Mouse (Mus musculus): Measurements from ENCODE around the gene I830077J02Rik.
A peak's percentile ranks its signal among the peaks of the same experiment; 100 is the strongest.
"Not testable (repeated sequence)": the region's sequence is repeated elsewhere in the genome, so short reads cannot be mapped to it uniquely, and the experiment has no call there.

Gene I830077J02Rik

GRCm38 (mm10) chr3:105932240-105933071, at the start of gene I830077J02Rik:
Gene I830077J02Rik, minus strand, starts transcription at chr3:105932664.
- no peak for DNase-seq (ENCODE audit: low read depth, low spot score)

DNA sequence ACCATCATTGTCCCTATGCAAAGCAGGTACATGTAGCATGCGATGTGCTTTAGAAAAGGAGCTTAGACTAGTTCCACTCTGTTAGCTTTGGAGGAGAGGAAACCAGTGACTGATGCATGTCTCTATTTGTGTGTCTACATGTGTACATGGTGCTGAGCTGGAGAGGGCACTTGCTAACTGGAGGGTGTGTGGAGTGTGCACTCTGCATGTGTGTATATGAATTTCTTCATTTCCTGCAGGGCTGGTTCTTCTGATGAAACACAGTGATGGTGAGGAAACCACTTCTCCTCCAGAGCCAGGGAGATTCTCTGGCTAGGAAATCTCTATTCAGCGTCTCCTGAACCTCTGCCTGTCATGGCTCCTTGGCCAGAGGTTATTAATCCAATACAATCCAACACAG, 41.7 kb upstream of the I830077J02Rik start:
- DNase-seq (ENCODE audit: low read depth, low spot score) = no peak

GRCm38 (mm10) chr3:105973411-105973810, 40.9 kb upstream of the I830077J02Rik start, which contains the start of gene Ovgp1:
Gene Ovgp1, plus strand, starts transcription at chr3:105973711.
- DNase-seq (ENCODE audit: low read depth, low spot score) = no peak

GRCm38 (mm10) chr3:105971831-105972446, 39.5 kb upstream of the I830077J02Rik start:
- no peak for DNase-seq (ENCODE audit: low read depth, low spot score)

DNA sequence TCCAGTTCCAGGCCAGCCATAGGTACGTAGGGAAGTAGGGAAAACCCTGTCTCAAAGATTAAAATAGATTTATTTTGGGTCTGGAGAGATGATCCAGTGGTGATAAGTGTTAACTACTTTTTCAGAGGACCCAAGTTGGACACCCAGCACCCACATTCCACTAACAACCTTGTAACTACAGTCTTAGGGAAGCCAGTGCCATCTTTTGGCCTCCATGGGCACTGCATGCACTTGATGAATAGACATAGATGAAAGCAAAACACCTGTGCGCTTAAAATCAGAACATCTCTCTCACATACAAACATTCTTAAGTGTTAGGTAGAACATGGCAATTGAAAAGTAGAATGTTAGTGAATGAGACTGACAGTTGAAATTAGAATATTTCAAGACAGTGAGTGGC, 28.2 kb upstream of the I830077J02Rik start:
- peak; percentile 66 for DNase-seq (ENCODE audit: low read depth, low spot score)

DNA sequence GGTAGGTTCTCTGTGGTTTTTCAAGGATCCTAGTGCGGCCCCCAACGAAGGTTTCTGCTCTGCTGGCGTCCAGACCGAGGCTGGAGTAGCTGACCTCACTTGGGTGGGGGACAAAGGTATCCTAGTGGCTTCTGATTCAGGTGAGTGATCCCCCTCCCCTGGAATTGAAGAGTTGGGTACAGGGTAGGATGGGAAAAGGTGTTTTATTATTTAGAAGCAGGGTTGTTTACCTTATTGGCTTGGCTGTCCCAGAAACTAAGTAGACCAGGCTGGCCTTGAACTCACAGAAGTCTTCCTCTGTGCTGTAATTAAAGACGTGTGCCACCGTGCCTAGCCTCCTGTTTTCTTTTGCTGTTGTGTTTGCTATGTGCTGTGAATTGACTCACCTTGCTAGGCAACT, 27.5 kb upstream of the I830077J02Rik start, which contains the start of gene Atp5f1:
Gene Atp5f1, minus strand, starts transcription at position 101 of the 400 bp plus-strand sequence.
- DNase-seq (ENCODE audit: low read depth, low spot score) = no peak

DNA sequence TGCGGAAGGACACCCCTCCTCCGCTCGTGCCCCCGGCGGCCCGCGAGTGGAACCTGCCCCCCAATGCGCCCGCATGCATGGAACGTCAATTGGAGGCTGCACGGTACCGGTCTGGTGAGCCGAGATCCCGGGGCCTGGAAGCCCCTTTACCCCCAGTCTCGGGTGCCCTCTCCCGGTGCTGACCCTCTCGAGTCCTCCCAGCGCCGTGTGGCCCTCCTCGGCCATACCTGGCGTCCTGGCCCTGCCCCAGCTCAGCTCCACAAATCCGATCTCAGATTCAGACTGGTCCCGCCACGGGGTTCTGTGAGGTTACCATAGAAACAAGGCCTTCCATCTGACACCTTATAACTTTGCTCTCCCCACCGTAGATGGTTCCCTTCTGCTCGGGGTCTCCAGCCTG, 27.1 kb upstream of the I830077J02Rik start:
- DNase-seq (ENCODE audit: low read depth, low spot score) = peak; percentile 43

GRCm38 (mm10) chr3:105958974-105959580, 26.6 kb upstream of the I830077J02Rik start, which contains the start of gene Wdr77:
Gene Wdr77, plus strand, starts transcription at chr3:105959369.
- DNase-seq (ENCODE audit: low read depth, low spot score) = peak; percentile 99

GRCm38 (mm10) chr3:105958204-105958603, 25.7 kb upstream of the I830077J02Rik start:
- no peak for DNase-seq (ENCODE audit: low read depth, low spot score)

GRCm38 (mm10) chr3:105957235-105957634, 24.8 kb upstream of the I830077J02Rik start:
- DNase-seq (ENCODE audit: low read depth, low spot score) = no peak

DNA sequence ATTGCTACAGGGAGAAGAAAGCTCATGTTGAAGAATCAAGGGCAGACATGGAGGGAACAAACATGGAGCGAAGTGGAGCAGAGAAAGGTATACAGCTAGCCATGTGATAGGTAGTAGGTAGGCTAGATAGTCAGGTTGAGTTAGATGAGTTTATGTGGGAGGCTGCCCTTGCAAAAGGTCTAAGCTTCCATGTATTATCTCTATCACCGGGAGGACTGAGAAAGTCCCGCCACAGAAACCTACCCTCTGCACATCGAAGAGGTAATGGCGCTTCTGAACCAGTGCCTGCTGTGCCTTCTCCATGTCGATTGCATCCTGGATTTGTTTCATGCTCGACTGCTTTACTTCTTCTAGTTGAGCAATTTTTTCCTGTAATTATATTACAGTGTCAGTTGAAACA, 18.9 kb upstream of the I830077J02Rik start:
- DNase-seq (ENCODE audit: low read depth, low spot score) = no peak

DNA sequence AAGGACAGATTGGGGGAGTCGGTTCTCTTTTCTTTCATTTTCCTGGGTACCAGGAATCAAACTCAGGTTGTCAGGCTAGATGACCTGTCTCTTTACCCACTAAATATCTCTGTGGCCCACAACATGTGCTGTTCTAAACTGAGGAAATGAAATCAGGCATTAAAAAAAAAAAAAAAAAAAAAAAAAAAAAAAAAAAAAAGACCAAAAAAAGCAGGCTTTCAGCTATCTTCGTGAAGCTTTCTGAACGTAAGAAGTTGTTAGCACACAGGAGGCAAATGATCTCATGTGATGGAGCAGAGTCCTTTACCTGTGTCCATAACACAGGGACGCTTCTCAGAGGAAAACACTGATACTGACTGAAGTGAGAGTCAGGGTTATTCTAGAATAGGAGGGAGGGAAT, 3.6 kb upstream of the I830077J02Rik start:
- DNase-seq (ENCODE audit: low read depth, low spot score) = no peak

GRCm38 (mm10) chr3:105935033-105935432, 2.6 kb upstream of the I830077J02Rik start:
- no peak for DNase-seq (ENCODE audit: low read depth, low spot score)

- DNase-seq (ENCODE audit: low read depth, low spot score) = no peak
Measured at GRCm38 (mm10) chr3:105933926-105934325, 1.5 kb upstream of the I830077J02Rik start.

DNA sequence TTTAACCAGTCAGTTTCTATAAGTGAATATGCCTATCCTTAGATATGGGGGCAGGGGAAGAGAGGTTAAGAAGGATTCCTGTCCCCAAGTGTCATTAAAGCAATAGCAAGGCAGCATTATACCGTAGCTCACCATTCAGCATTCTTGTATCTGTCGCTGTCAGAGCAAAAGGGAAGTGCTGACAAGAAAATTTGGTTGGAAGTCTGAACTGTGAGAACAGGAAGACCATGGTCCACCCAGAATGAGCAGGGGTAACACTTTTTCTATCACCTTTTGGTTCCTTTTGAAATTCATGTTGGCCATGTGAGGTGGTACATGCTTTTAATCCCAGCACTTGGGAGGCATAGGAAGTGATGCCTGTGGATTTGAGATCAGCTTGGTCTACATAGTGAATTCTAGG, 1.4 kb downstream of the I830077J02Rik start:
- no peak for DNase-seq (ENCODE audit: low read depth, low spot score)

DNA sequence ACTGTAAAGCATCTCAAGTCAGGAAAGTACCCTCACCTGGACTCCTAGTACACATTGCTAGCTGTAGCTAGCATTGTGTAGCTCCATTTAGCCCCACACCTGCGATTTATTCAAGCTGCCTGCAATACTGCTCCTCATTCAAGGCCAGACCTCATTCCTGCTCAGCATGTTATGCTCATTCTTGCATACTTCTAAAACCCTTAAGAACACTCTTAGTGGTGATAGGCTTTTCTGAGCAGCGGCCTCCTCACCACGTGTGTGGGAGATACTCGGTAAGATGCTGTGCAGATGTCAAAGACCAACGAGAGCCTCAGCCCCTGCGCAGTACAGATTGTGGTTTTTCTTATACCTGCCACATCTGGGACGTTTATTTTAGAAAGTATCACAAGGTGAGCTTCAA, 2.6 kb downstream of the I830077J02Rik start:
- no peak for DNase-seq (ENCODE audit: low read depth, low spot score)

DNA sequence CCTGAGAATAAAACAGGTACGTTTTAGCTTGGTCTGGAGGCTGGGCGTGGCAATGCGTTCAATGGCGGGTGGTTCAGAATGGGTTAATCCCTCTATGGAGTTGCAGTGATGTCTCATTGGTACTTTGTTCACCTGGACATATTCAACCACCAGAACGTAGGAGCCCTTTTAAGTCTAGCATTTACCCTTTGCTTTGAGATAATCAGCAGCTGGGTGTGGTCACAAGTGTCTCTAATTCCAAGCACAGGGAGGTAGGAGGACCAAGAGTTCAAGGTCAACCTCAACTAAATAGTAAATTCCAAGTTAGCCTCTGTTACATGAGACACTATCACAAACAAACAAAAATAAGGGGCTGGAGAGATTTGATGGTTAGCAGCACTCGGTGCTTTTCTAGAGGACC, 3.7 kb downstream of the I830077J02Rik start:
- DNase-seq (ENCODE audit: low read depth, low spot score) = peak; percentile 69

DNA sequence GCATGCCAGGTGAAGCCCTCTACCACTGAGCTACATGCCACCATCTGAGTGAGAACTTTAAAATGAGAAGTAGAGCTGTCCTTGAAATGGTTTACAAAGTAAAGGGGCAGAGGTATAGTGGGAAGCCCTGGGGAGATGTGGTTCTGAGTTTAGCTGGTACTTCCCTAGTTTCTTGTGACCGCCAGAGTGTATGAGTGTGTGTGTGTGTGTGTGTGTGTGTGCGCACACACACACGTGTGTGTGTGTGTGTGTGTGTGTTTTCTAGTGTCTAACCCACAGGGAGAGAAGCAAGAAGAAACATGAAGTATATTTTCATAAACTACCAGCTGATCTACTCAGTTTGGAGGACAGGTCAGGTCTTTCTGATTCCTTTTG, 4.3 kb downstream of the I830077J02Rik start:
- DNase-seq (ENCODE audit: low read depth, low spot score) = no peak

DNA sequence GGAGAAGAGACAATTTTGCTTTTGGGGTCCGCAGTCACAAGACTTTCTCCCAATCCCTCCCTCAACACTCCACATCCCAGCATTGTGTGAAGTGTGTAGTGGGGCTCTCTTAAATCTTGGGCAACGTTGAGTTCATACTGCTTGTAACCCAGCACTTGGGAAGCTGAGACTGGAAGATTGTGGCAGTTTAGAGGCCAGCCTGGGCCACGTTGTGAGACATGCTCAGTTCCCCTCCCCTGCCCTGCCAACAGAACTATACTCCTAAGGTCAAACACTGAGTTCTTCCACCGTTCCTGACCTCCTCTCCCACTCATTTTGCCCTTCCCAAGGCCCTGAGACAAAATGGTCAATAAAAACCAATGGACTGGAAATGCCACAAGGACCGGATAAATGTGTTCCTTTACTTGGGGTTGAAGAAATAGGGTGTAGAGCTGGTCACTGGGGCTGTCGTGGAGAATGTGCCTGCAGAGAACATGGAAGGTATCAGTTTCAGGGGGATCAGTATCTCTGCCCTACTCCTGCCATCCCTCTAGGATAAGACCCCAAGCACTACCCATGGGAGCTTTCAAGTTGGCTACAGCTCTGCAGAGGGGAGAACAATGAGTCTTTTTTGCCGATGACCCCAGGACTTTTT, 4.8 kb downstream of the I830077J02Rik start:
- DNase-seq (ENCODE audit: low read depth, low spot score) = no peak

GRCm38 (mm10) chr3:105924616-105925015, 7.8 kb downstream of the I830077J02Rik start:
- DNase-seq (ENCODE audit: low read depth, low spot score) = no peak

DNA sequence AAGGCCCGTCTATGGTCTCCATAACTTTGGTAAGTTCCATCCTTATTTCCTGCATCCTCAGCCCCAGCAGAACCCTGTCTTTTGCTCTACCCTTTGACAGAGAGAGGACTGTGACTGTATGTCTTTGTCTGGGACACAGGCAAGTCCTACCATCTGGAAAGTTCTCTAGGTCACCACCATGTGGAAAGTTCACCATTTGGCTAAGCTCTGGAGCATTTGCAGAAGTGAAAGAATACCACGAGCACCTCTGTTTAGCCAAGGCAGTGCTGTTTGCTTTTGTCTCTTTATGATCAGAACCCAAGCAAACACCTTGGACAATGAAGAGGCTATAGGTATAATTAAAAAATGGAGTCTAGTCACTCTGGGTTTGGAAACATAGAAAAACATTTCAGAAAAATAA, 10.5 kb downstream of the I830077J02Rik start:
- no peak for DNase-seq (ENCODE audit: low read depth, low spot score)

- not testable (repeated sequence) for DNase-seq (ENCODE audit: low read depth, low spot score)
Measured at GRCm38 (mm10) chr3:105920743-105921142, 11.7 kb downstream of the I830077J02Rik start.
